Mouse (Mus musculus) myocyte (in vitro differentiated cells): ENCODE results near the gene Kank3.
A peak's percentile ranks its signal among the peaks of the same experiment; 100 is the strongest.

Experiments used
- E2F4 ChIP-seq: IDR thresholded peaks from one replicate; pipeline ENCODE4 v1.6.1; 2011; ENCODE audit warnings: mild to moderate bottlenecking, control low read depth, moderate library complexity; ENCODE audit not compliant: insufficient read depth
- MAX ChIP-seq: IDR thresholded peaks from one replicate; pipeline ENCODE4 v1.6.1; 2011; ENCODE audit warnings: low read depth, mild to moderate bottlenecking, control low read depth
- MYOD1 ChIP-seq, 3 experiments: IDR thresholded peaks; one replicate each; pipeline ENCODE4 v1.6.1; 2011; ENCODE audit warnings: control low read depth in 2 of 3, low read depth in 2 of 3, mild to moderate bottlenecking in 2 of 3, moderate library complexity in 1 of 3; ENCODE audit not compliant: insufficient read length in 2 of 3, control insufficient read depth in 1 of 3
- POLR2A ChIP-seq: IDR thresholded peaks from one replicate; pipeline ENCODE4 v1.6.1; 2011; ENCODE audit warnings: low read depth, mild to moderate bottlenecking, control low read depth, moderate library complexity; ENCODE audit not compliant: insufficient read length
- POLR2AphosphoS2 ChIP-seq: IDR thresholded peaks from one replicate; pipeline ENCODE4 v1.6.1; 2011; ENCODE audit warnings: low read depth, control low read depth; ENCODE audit not compliant: insufficient read length
- TCF12 ChIP-seq: IDR thresholded peaks from one replicate; pipeline ENCODE4 v1.6.1; 2011; ENCODE audit warnings: mild to moderate bottlenecking, control low read depth; ENCODE audit not compliant: poor library complexity, insufficient read depth, severe bottlenecking

DNA sequence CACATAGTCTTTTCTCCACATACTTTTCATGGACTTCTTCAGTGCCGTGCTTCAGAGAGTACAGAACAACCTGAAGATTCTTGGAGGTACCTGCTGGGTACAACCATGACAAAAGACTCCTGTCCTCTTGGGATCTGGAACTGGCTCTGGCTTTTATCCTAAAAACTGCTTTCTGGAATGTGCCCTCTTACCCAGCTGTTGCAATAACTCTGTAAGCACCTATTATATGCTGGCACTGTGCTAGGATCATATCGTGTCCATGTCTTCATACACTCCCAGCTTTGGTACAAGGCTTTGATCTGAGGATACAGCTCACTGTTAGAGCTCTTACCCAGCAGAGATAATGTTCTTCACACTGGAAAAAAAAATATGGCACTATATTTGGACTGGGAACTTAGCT lies 25.4 kb upstream of the Kank3 start:
- no peak for TF ChIP-seq POLR2AphosphoS2
- no peak for TF ChIP-seq E2F4
- peak in 1 of 3 experiments; percentile 17 for TF ChIP-seq MYOD1 (IDR thresholded peaks at IDR 0.05; ENCODE audit: control insufficient read depth in 1 of 3, insufficient read length in 2 of 3, low read depth in 2 of 3)
- no peak for TF ChIP-seq POLR2A
- TF ChIP-seq TCF12, result no peak
- TF ChIP-seq MAX, result no peak
